Mouse (Mus musculus): ENCODE measurements around the gene Dusp12. TPM values are rescaled to one million over a fixed set of nuclear protein-coding genes. Genes with fewer than 3 reads are reported as not detected.

Dusp12 gene
- polyA plus RNA-seq, 1 experiment: 18.2 TPM

DNA sequence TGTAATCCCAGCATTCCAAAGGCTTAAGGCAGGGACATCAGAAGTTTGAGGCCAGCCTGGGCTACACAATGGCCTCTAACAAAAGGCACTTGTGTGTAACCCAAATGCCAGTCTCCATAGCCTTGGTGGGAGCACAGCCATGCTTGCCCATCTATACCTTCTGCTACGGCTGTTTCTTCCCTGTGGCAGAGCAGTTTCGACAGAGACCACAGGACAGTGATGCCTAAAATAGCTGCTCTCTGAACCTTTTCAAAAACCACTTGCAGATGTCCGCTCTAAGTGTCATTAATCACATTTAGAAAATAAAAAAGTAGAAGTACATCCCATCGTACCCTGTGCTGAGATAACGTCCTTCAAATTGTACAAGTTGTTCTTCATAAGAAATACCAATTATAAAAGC is 19.9 kb downstream of the Dusp12 start:
- WGBS: 86% methylated on average over 5 of the region's 5 CpGs
- DNase-seq (ENCODE audit: low read depth, low spot score): no peak

GRCm38 (mm10) chr1:170864754-170865153 is 20.6 kb downstream of the Dusp12 start:
- no peak for DNase-seq (ENCODE audit: low read depth, low spot score)

GRCm38 (mm10) chr1:170864234-170864633 is 21.1 kb downstream of the Dusp12 start:
- no peak for DNase-seq (ENCODE audit: low read depth, low spot score)

More at GRCm38 (mm10) chr1:170864754-170865153, 20.6 kb downstream of the Dusp12 start:
- WGBS: 52% methylated on average over 3 of the region's 3 CpGs

DNA sequence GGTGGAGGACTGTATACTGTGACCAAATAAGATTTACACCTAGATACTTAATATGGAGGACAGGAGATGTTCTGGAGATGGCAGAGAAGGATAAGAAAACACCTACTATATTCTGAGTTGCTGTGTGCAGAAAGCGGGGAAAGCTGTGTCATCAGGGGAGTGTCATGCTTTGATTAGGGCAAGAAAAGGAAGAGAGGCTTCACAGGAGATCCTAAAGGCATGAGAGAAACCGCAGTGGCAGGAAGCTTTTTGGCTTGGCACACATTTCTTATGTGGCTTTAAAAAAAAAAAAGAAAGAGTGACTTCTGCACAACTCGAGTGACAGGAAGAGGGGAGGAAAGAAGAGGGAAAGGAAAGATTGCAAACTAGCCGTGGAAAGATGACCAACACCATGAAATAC is 22.3 kb downstream of the Dusp12 start:
- 50% methylated on average over 4 of the region's 4 CpGs for WGBS
- DNase-seq (ENCODE audit: low read depth, low spot score): no peak

DNA sequence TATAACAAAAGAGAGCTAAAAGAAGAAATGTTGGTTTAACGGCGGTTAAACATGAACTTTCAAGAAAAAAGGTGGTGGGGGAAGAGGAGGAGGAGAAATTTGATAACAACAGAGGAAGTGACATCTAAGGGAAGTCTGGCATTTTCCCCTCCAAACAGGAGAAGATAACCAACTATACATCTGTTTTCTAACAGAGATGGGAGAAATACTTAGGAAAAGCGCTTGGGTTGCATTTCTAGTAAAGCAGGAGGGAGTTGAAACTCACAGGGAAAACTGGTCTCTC is 23.0 kb downstream of the Dusp12 start:
- 64% methylated on average over 3 of the region's 3 CpGs for WGBS
- DNase-seq (ENCODE audit: low read depth, low spot score): no peak

DNA sequence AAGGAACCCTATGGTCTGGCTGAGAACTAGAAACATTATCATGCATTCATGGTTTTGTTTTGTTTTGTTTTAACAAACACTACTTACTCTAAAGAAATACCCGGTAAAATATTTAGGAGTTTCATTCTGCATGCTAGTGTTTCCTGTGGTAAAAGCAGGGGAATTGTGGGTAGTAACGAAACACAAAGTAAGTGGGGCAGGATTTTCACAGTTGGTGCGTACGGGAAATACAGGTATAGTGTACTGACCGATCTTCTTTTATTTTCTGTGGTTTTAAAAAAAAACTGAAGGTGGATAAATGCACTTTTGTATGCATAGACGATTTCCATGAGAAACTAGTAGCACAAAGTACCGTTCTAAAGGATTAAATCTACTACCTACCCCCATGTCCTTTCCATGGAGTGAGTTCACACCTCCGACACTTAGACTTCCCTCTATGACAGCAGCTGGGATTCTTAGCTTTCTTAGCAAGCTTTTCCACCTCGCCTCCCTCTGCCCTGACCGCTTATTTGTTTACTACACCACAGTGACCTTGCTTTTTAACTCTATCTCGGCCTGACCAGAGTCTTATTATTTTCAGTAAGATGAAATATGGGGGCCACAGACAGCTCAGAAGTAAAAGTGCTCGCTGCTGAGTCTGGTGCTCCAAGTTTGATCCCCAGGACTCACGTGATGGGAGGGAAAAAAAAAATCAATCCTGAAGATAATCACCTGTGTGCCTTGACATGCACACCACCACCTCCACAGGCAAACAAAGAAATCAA is 23.5 kb downstream of the Dusp12 start:
- no peak for DNase-seq (ENCODE audit: low read depth, low spot score)
- WGBS: 70% methylated on average over 13 of the region's 13 CpGs

- WGBS: 81% methylated on average over 2 of the region's 2 CpGs
Measured at GRCm38 (mm10) chr1:170858872-170859271, 26.5 kb downstream of the Dusp12 start.

GRCm38 (mm10) chr1:170857369-170857768 is 28.0 kb downstream of the Dusp12 start:
- DNase-seq (ENCODE audit: low read depth, low spot score): no peak
- 85% methylated on average over 2 of the region's 2 CpGs for WGBS

More at GRCm38 (mm10) chr1:170858872-170859271, 26.5 kb downstream of the Dusp12 start:
- DNase-seq (ENCODE audit: low read depth, low spot score): no peak

DNA sequence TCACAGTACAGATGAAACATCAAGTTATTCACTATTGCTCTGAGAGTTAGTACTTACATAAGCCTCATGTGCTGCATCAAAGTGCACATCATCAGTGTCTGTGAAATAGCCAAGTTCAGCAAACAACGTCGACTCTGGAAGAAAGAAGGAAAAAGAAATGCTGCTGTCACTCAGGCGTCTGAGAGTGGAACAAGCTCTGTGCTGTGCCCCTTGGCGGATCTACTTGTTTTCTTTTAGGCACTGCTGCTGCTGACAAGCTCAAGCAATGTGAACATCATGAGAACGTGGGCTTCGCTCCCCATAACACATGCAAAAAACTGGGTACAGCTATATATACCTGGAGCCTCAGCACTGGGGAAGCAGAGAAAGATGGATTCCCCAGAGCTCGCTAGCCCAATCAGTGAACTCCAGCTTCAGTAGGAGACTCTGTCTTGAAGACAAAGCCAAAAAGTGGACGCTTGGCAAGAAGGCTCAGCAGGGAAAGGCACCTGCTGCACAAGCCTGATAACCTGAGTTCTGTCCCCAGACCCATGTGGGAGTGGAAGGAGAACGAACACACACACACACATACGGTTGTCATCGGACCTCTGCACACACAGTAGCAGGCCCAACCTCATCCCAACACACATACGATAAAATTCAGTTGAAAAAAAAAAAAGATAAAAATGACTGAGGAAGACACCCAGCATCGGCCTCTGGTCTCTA is 30.1 kb downstream of the Dusp12 start:
- DNase-seq (ENCODE audit: low read depth, low spot score): no peak

DNA sequence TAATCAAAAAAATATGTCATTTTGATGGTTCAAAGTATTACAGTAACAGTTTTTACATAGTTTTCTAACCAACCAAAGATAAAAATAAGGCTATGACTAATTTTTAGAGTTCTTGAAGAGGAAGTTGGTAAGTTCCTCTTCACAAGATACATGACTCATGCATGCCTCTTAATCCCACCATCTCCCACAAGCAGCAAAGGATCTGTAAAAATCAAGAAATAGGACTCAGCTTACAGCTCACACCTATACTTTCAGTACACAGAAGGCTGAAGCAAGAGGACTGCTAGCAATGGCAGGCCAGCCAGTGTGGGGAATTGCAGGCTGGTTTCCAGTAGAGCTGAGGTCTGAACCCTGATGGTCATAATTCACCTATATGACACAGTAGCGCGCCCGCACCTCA is 31.7 kb downstream of the Dusp12 start:
- no peak for DNase-seq (ENCODE audit: low read depth, low spot score)
- WGBS: 93% methylated on average over 3 of the region's 3 CpGs

More for the DNA sequence above, 30.1 kb downstream of the Dusp12 start:
- WGBS: 88% methylated on average over 13 of the region's 13 CpGs

- DNase-seq (ENCODE audit: low read depth, low spot score): no peak
- WGBS: 94% methylated on average over 23 of the region's 23 CpGs
Measured at GRCm38 (mm10) chr1:170850637-170851624, 34.4 kb downstream of the Dusp12 start.

DNA sequence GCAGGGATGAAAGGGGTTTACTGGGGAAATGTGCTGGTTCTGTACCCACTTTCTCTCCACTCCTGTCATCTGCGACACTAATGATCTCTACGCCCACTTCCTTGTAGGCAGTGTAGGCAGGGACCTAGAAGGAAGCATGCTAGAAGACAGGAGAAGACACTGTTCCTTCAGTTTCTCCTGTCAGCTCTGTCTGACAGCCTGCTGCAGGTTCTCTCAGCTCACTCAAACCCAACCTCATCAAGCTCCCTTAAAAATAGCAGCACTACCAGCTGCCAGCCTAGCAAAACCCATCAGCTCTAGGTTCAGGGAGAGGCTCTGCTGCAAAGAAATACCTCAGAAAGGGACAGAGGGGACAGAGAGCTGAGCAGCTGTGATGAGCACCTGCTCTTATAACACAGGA is 35.3 kb downstream of the Dusp12 start:
- 96% methylated on average over 2 of the region's 2 CpGs for WGBS
- no peak for DNase-seq (ENCODE audit: low read depth, low spot score)

- 65% methylated on average over 10 of the region's 10 CpGs for WGBS
- DNase-seq (ENCODE audit: low read depth, low spot score): no peak
Measured at GRCm38 (mm10) chr1:170845448-170846307, 39.7 kb downstream of the Dusp12 start.

- WGBS: 74% methylated on average over 8 of the region's 8 CpGs
- no peak for DNase-seq (ENCODE audit: low read depth, low spot score)
Measured at GRCm38 (mm10) chr1:170844380-170844779, 41.0 kb downstream of the Dusp12 start.

GRCm38 (mm10) chr1:170839685-170840084 is 45.7 kb downstream of the Dusp12 start:
- DNase-seq (ENCODE audit: low read depth, low spot score): no peak

DNA sequence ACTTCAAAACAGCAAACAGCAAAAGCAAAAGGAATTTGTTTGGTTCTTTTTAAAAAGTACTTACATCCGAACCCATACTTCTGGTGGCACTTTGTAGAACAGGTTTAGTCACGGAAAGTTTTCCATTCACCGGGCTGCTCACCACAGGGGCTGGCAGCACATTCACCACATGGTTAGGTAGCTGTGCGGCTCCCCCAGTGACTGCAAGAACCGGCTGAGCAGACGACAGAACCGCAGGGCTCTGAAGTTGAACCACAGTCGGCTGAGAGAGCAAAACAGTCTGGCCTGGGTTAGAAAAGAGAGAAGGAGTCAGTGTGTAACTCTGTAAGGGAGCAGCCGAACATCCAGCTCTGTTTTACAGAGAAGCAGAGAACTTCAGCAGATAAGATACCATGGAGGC is 50.6 kb downstream of the Dusp12 start:
- WGBS: 84% methylated on average over 9 of the region's 9 CpGs
- DNase-seq (ENCODE audit: low read depth, low spot score): no peak

GRCm38 (mm10) chr1:170829781-170830180 is 55.6 kb downstream of the Dusp12 start:
- WGBS: 95% methylated on average over 1 of the region's 1 CpGs
- DNase-seq (ENCODE audit: low read depth, low spot score): no peak

DNA sequence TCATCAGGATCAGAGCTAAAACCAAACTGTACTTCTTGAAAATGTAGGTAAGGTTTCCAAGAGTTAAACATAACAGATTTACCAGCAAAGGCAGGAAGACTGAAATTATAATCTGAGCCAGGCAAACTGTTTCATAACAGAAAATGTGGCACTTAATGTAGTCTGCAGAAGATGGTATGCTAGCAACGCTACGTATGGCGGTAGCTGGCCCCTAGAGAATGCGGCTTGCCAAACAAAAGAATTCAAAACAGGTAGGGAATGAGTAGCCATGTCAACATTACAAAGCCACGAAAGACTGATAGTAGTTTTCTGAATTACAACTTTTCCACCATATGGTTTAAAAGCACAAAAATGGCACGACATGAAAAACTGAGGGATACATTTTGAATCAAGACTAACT is 56.0 kb downstream of the Dusp12 start:
- WGBS: 95% methylated on average over 6 of the region's 6 CpGs

More for the DNA sequence above, 56.0 kb downstream of the Dusp12 start:
- DNase-seq (ENCODE audit: low read depth, low spot score): no peak
